Mouse (Mus musculus): ENCODE results near the gene Slc2a6.

Gene Slc2a6

GRCm38 (mm10) chr2:27027618-27028436, at the start of gene Slc2a6:
Gene Slc2a6, minus strand, starts transcription at chr2:27027998.
- DNase-seq = peak; percentile 72 to 77

GRCm38 (mm10) chr2:27075485-27075884, 47.7 kb upstream of the Slc2a6 start:
- no peak for DNase-seq

GRCm38 (mm10) chr2:27074804-27075203, 47.0 kb upstream of the Slc2a6 start:
- no peak for DNase-seq

GRCm38 (mm10) chr2:27073407-27073806, 45.6 kb upstream of the Slc2a6 start:
- no peak for DNase-seq

- DNase-seq = no peak
Measured at GRCm38 (mm10) chr2:27071978-27072377, 44.2 kb upstream of the Slc2a6 start, which contains the start of gene Mymk. Gene Mymk, minus strand, starts transcription at chr2:27072179.

GRCm38 (mm10) chr2:27071137-27071536, 43.3 kb upstream of the Slc2a6 start:
- no peak for DNase-seq

GRCm38 (mm10) chr2:27070247-27070813, 42.5 kb upstream of the Slc2a6 start:
- DNase-seq = peak; percentile 43 to 65

- no peak for DNase-seq
Measured at GRCm38 (mm10) chr2:27069646-27070045, 41.8 kb upstream of the Slc2a6 start.

- no peak for DNase-seq
Measured at GRCm38 (mm10) chr2:27067996-27068395, 40.2 kb upstream of the Slc2a6 start.

GRCm38 (mm10) chr2:27067124-27067523, 39.3 kb upstream of the Slc2a6 start:
- DNase-seq = no peak

GRCm38 (mm10) chr2:27059187-27059586, 31.4 kb upstream of the Slc2a6 start:
- DNase-seq = no peak

GRCm38 (mm10) chr2:27058751-27059150, 31.0 kb upstream of the Slc2a6 start:
- no peak for DNase-seq

GRCm38 (mm10) chr2:27058251-27058650, 30.5 kb upstream of the Slc2a6 start:
- no peak for DNase-seq

- DNase-seq = no peak
Measured at GRCm38 (mm10) chr2:27049408-27049807, 21.6 kb upstream of the Slc2a6 start.

- no peak for DNase-seq
Measured at GRCm38 (mm10) chr2:27045979-27046770, 18.4 kb upstream of the Slc2a6 start.

- DNase-seq = no peak
Measured at GRCm38 (mm10) chr2:27044641-27045040, 16.8 kb upstream of the Slc2a6 start.

- DNase-seq = no peak
Measured at GRCm38 (mm10) chr2:27044166-27044565, 16.4 kb upstream of the Slc2a6 start.

GRCm38 (mm10) chr2:27043461-27043860, 15.7 kb upstream of the Slc2a6 start:
- DNase-seq = peak; percentile 65 to 68

GRCm38 (mm10) chr2:27042131-27042844, 14.5 kb upstream of the Slc2a6 start:
- DNase-seq = no peak

GRCm38 (mm10) chr2:27039286-27039685, 11.5 kb upstream of the Slc2a6 start:
- DNase-seq = no peak

- peak in 1 of 2 experiments; percentile 55 for DNase-seq
Measured at GRCm38 (mm10) chr2:27038596-27038995, 10.8 kb upstream of the Slc2a6 start.

GRCm38 (mm10) chr2:27037008-27037407, 9.2 kb upstream of the Slc2a6 start:
- no peak for DNase-seq

GRCm38 (mm10) chr2:27036003-27036402, 8.2 kb upstream of the Slc2a6 start:
- DNase-seq = no peak

Measured in thymus, adult 18-20 months (tissue).